ENCODE assay signal across 13 mouse cellular contexts in the genomic region with DNA sequence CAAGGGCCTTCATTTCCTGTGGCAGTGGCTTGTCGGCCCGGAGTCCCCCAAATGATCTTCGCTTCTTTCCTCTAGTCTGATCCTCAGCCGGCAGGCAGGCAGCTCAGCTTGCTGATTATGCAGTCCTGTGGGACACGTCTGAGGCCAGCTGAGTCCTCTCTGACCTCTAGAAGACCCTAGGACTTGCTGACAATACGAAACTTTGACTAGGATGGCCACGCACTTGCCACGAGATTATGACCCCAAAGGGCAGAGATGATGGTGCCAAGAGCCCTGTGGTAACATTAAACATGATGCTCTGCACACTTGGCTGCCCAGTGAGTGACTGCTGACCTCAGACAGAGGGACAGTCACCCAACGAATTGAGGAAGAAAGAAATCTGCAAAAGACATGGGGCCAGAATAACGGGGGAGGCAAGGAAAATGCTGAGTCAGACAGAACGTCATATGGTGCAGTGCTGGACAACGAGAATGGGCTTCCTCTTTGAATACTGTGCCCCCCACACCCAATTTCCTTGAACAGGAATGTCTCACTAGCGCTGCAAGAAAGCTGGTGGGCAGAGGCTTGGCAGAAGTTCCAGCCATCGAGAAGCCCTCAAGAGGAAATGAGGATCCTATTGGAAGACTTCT.
DNase-seq lines count a peak whose midpoint lies in the region; ATAC-seq and TF ChIP-seq lines count a peak whose summit lies in the region.
"Had no signal": no experiment of that assay in that cellular context is flagged by ENCODE, and none has a peak within 500 bp of the region (broad histone marks: within the 10 kb centered on the region; RNA-seq: fewer than 3 reads in every experiment).

No protein-coding gene starts in this region.

- TF ChIP-seq CTCF in kidney, adult 2 months (conservative IDR thresholded peaks at IDR 0.05; ENCODE audit: insufficient read depth, insufficient read length, low read depth, low read length), result no peak
- no peak for TF ChIP-seq CTCF in cerebellum, adult 2 months (IDR thresholded peaks at IDR 0.05; ENCODE audit: borderline replicate concordance, insufficient read depth, low read depth, low read length)

- TF ChIP-seq POLR2A in kidney, adult 2 months (IDR thresholded peaks at IDR 0.05; ENCODE audit: low read depth, low read length), result no peak
- no peak for TF ChIP-seq POLR2A in cerebellum, adult 2 months (IDR thresholded peaks at IDR 0.05; ENCODE audit: borderline replicate concordance, insufficient read depth, low read length)

- DNase-seq in heart, adult 11 months, result peak; percentile 98
- DNase-seq in heart, adult 8-10 months (ENCODE audit: low spot score), result no peak
- DNase-seq in liver, embryonic 11.5 days (ENCODE audit: low spot score), result no peak
- DNase-seq in kidney, adult 2 months, result peak; percentile 77
- no peak for DNase-seq in cerebellum, adult 2 months
- DNase-seq in frontal cortex, postnatal 10 days (ENCODE audit: low spot score in 2 of 2), result no peak
- DNase-seq: layer of hippocampus, postnatal 36 days had no signal

- H3K4me1 ChIP-seq in liver, embryonic 12.5 days, result peaks cover 11% of the 10 kb centered on the region
- H3K4me1 ChIP-seq in liver, embryonic 11.5 days (replicated peaks; ENCODE audit: control insufficient read depth, insufficient read depth, low read length), result peaks cover 6% of the 10 kb centered on the region
- H3K4me1 ChIP-seq in kidney, adult 2 months (ENCODE audit: control insufficient read depth, insufficient read depth, low read length), result peaks cover 9% of the 10 kb centered on the region
- H3K4me1 ChIP-seq in cerebellum, adult 2 months (ENCODE audit: control insufficient read depth, insufficient read depth, low read length), result no peaks in the 10 kb centered on the region
- H3K4me1 ChIP-seq: embryonic facial prominence, embryonic 13.5 days had no signal

- ATAC-seq in liver, embryonic 12.5 days, result peak; percentile 46
- ATAC-seq in liver, embryonic 11.5 days (replicated peaks; ENCODE audit: low FRiP score), result no peak
- ATAC-seq: forebrain, embryonic 16.5 days; midbrain, embryonic 16.5 days had no signal

- H3K27me3 ChIP-seq in liver, embryonic 12.5 days (replicated peaks), result no peaks in the 10 kb centered on the region
- H3K27me3 ChIP-seq in liver, embryonic 11.5 days (replicated peaks; ENCODE audit: control insufficient read depth, insufficient read depth, low read length), result no peaks in the 10 kb centered on the region
- H3K27me3 ChIP-seq in kidney, adult 2 months (replicated peaks; ENCODE audit: control insufficient read depth, insufficient read depth, low read length), result no peaks in the 10 kb centered on the region
- H3K27me3 ChIP-seq in cerebellum, adult 2 months (ENCODE audit: control insufficient read depth, insufficient read depth, low read length), result no peaks in the 10 kb centered on the region
- H3K27me3 ChIP-seq: embryonic facial prominence, embryonic 13.5 days had no signal

- H3K36me3 ChIP-seq in liver, embryonic 12.5 days, result peaks cover 32% of the 10 kb centered on the region
- 0 out of 2 replicates have a peak, but pooled peaks cover 3% of the 10 kb centered on the region for H3K36me3 ChIP-seq in liver, embryonic 11.5 days (ENCODE audit: control insufficient read depth, insufficient read depth, low read length)
- no peaks in the 10 kb centered on the region for H3K36me3 ChIP-seq in kidney, adult 2 months (ENCODE audit: control insufficient read depth, insufficient read depth, low read length)
- H3K36me3 ChIP-seq in macrophage (ENCODE audit: inconsistent target), result no peaks in the 10 kb centered on the region

- WGBS in liver, embryonic 12.5 days (ENCODE audit: insufficient replicate concordance), result 54% methylated on average over 14 of the region's 14 CpGs
- WGBS in liver, embryonic 11.5 days, result 62% methylated on average over 14 of the region's 14 CpGs
- 34% methylated on average over 14 of the region's 14 CpGs for WGBS in kidney, adult 2 months
- WGBS in macrophage (ENCODE audit: missing documents), result 24% methylated on average over 14 of the region's 14 CpGs
- WGBS in cerebellum, adult 2 months, result 77% methylated on average over 14 of the region's 14 CpGs

- no peak overlapping the region for H3K4me3 ChIP-seq in liver, embryonic 12.5 days
- H3K4me3 ChIP-seq in liver, embryonic 11.5 days (ENCODE audit: low read depth, low read length), result no peak overlapping the region
- H3K4me3 ChIP-seq in kidney, adult 2 months (ENCODE audit: insufficient read depth, low read depth, low read length), result no peak overlapping the region
- no peak overlapping the region for H3K4me3 ChIP-seq in macrophage (ENCODE audit: inconsistent target)
- no peak overlapping the region for H3K4me3 ChIP-seq in cerebellum, adult 2 months (replicated peaks; ENCODE audit: insufficient read depth, low read depth, low read length)
- H3K4me3 ChIP-seq: embryonic facial prominence, embryonic 13.5 days had no signal

- H3K9ac ChIP-seq in liver, embryonic 12.5 days, result no peak overlapping the region
- no peak overlapping the region for H3K9ac ChIP-seq in liver, embryonic 11.5 days (ENCODE audit: low read depth, low read length)
- H3K9ac ChIP-seq: embryonic facial prominence, embryonic 13.5 days; hindbrain, embryonic 14.5 days had no signal

- no peaks in the 10 kb centered on the region for H3K9me3 ChIP-seq in liver, embryonic 12.5 days (replicated peaks)
- H3K9me3 ChIP-seq in liver, embryonic 11.5 days (ENCODE audit: control insufficient read depth, low read length), result peaks cover 3% of the 10 kb centered on the region; the same call in 1 of the 2 replicates

- H3K79me2 ChIP-seq in macrophage (ENCODE audit: inconsistent target), result no peaks in the 10 kb centered on the region

- no peak overlapping the region for H3K4me2 ChIP-seq in liver, embryonic 12.5 days
- H3K4me2 ChIP-seq in liver, embryonic 11.5 days, result no peak overlapping the region
- H3K4me2 ChIP-seq: embryonic facial prominence, embryonic 13.5 days; hindbrain, embryonic 14.5 days had no signal

- H3K27ac ChIP-seq in liver, embryonic 12.5 days, result no peak overlapping the region
- H3K27ac ChIP-seq in liver, embryonic 11.5 days (ENCODE audit: low read depth, low read length), result no peak overlapping the region
- H3K27ac ChIP-seq in kidney, adult 2 months (ENCODE audit: insufficient read depth, low read depth, low read length), result 0 out of 2 replicates have a peak overlapping the region, but pooled peaks have one; percentile 4
- H3K27ac ChIP-seq in macrophage, result peak overlapping the region; percentile 95
- H3K27ac ChIP-seq in cerebellum, adult 2 months (ENCODE audit: insufficient read depth, low read length), result no peak overlapping the region
- H3K27ac ChIP-seq: embryonic facial prominence, embryonic 13.5 days; hindbrain, embryonic 14.5 days had no signal

Comparison
In these comparisons a context has a peak if more than half of its experiments do, and no peak if none do; other contexts are left out.
1. DNase-seq: peak in heart, adult 11 months (single experiment) and kidney, adult 2 months (single experiment); none in heart, adult 8-10 months (single experiment), liver, embryonic 11.5 days (single experiment), cerebellum, adult 2 months (0 of 2) and frontal cortex, postnatal 10 days (0 of 2).
2. H3K27ac ChIP-seq: peak in kidney, adult 2 months (single experiment) and macrophage (single experiment); none in liver, embryonic 12.5 days (single experiment), liver, embryonic 11.5 days (single experiment) and cerebellum, adult 2 months (single experiment).